Mouse (Mus musculus) neural tube, embryonic 11.5 days (tissue): ENCODE measurements around the gene Adgrf5. TPM values are rescaled to one million over a fixed set of nuclear protein-coding genes. Genes with fewer than 3 reads are reported as not detected.
"Not testable (repeated sequence)": the region's sequence is repeated elsewhere in the genome, so short reads cannot be mapped to it uniquely, and the experiment has no call there.

Experiments
- ATAC-seq: fragments of 200-750 bp; cut with Nextera tagmentation; 2 replicates; pipeline ENCODE4 v1.8.0; 2017; ENCODE audit warnings: moderate number of reproducible peaks, mild to moderate bottlenecking, moderate TSS enrichment, moderate library complexity; ENCODE audit not compliant: insufficient read depth, low FRiP score, low TSS enrichment
- DNase-seq: peaks from one replicate; pipeline ENCODE4 v3.0.0-alpha.2; 2015; ENCODE audit warnings: low spot score
- H3K27ac ChIP-seq: fragments of 300-500 bp; sonication (generic); 2 replicates; pipeline ENCODE4 v1.5.1; 2014; ENCODE audit warnings: low read depth, mild to moderate bottlenecking, low read length
- H3K27me3 ChIP-seq: fragments of 300-500 bp; sonication (generic); 2 replicates; pipeline ENCODE4 v1.6.1; 2014; ENCODE audit warnings: mild to moderate bottlenecking, low read length, mixed read lengths; ENCODE audit not compliant: control insufficient read depth, insufficient read depth
- H3K36me3 ChIP-seq: fragments of 300-500 bp; sonication (generic); 2 replicates; pipeline ENCODE4 v1.6.1; 2014; ENCODE audit warnings: mild to moderate bottlenecking, low read length, moderate library complexity, mixed read lengths; ENCODE audit not compliant: control insufficient read depth, insufficient read depth
- H3K4me1 ChIP-seq: fragments of 300-500 bp; sonication (generic); 2 replicates; pipeline ENCODE4 v1.6.1; 2014; ENCODE audit warnings: low read length, mixed read lengths; ENCODE audit not compliant: control insufficient read depth, insufficient read depth
- H3K4me2 ChIP-seq: fragments of 300-500 bp; sonication (generic); 2 replicates; pipeline ENCODE4 v1.6.1; 2014; ENCODE audit warnings: low read depth, mild to moderate bottlenecking, moderate library complexity
- H3K4me3 ChIP-seq: fragments of 300-500 bp; sonication (generic); 2 replicates; pipeline ENCODE4 v1.5.1; 2014; ENCODE audit warnings: low read depth, low read length
- H3K9ac ChIP-seq: fragments of 300-500 bp; sonication (generic); 2 replicates; pipeline ENCODE4 v1.6.1; 2014; ENCODE audit warnings: mild to moderate bottlenecking, low read length
- H3K9me3 ChIP-seq: fragments of 300-500 bp; sonication (generic); 2 replicates; pipeline ENCODE4 v1.6.1; 2016; ENCODE audit warnings: low read length; ENCODE audit not compliant: control insufficient read depth
- WGBS: fragments of 180-500 bp; shearing (Covaris S2); extraction: QIAGEN DNeasy Blood & Tissue Kit; methylation state at CpG from one replicate; pipeline ENCODE4 v1.1.7; 2014; 5-methylcytosine and 5-hydroxymethylcytosine counted together
- polyA plus RNA-seq: library from polyadenylated mRNA; unstranded; fragments of >200 nt; fragmentation: Nextera tagmentation; extraction: Ambion mirVana; gene quantifications from 2 replicates; pipeline ENCODE4 v1.2.1, GENCODE M21; 2014

Gene Adgrf5
- polyA plus RNA-seq, 1 experiment from 2014 or later: 11.5 TPM

DNA sequence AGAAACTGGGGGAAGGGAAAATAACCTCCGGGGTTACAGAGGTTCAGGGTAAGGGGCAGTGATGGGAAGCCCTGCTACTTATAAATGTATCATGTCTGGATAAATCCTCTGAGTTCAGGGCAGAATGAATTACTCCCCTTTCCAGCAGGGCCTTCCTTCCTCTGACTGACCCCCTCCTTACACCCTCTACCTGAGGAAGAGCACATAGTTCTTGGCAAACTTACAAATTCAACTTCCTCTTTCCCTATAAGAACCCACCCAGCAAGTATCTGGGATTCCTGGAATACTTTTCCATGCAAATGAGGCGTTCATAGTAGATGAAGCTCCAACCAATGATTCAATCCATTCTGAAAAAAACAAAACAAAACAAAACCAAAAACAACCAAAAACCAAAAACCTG is 22.6 kb upstream of the Adgrf5 start:
- 80% methylated on average over 2 of the region's 2 CpGs for WGBS
- no peak for ATAC-seq
- H3K9ac ChIP-seq: no peak overlapping the region

DNA sequence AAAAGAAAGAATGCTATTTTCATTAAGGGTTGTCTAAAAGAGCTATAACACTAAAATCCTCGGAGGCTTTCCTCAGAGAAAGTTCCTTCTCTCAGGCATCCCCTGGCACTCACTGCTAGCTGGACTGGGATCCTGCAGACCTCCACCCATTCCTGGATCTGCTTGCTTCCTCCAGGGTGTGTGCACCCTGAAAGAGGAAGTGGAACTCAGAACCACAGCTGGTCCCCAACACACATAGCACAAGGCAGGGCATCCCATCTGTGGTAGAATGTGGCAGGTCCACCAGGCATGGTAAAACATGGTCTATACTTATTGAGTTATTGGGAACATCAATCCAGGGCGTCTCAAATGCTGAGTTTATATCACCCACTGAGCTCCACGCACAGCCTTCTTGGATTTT is 22.0 kb upstream of the Adgrf5 start:
- H3K36me3 ChIP-seq: no peaks in the 10 kb centered on the region
- H3K27ac ChIP-seq: no peak overlapping the region
- no peak overlapping the region for H3K4me2 ChIP-seq
- no peaks in the 10 kb centered on the region for H3K9me3 ChIP-seq
- no peak for DNase-seq
- ATAC-seq: no peak
- no peak overlapping the region for H3K4me3 ChIP-seq
- H3K27me3 ChIP-seq: no peaks in the 10 kb centered on the region
- no peak overlapping the region for H3K9ac ChIP-seq
- WGBS: 88% methylated on average over 3 of the region's 3 CpGs
- no peaks in the 10 kb centered on the region for H3K4me1 ChIP-seq

More for the DNA sequence above, 22.6 kb upstream of the Adgrf5 start:
- DNase-seq: no peak
- Histone ChIP-seq H3K27ac (no peak overlapping the region), H3K4me2 (no peak overlapping the region), H3K4me1 (0 out of 2 replicates have a peak, but pooled peaks cover 2% of the 10 kb centered on the region), H3K9me3 (no peaks in the 10 kb centered on the region), H3K4me3 (no peak overlapping the region), H3K27me3 (no peaks in the 10 kb centered on the region), H3K36me3 (no peaks in the 10 kb centered on the region)

DNA sequence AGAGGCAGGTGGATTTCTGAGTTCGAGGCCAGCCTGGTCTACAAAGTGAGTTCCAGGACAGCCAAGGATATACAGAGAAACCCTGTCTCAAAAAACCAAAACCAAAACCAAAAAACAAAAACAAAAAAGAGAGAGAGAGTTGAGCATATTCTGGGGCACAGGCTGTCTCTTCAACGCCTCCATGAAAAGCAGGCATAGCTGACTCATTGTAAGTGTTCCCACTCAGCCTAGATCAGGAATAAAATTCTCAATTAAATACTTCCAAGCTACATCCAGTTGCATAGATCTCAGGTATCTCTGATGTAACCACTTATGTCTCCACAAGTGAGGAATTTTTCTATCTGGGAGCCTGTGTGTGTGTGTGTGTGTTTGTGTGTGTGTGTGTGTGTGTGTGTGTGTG is 13.8 kb upstream of the Adgrf5 start:
- not testable (repeated sequence) for H3K36me3 ChIP-seq, H3K27me3 ChIP-seq, H3K9me3 ChIP-seq, H3K9ac ChIP-seq, H3K4me2 ChIP-seq, H3K4me1 ChIP-seq, DNase-seq, ATAC-seq, H3K27ac ChIP-seq, H3K4me3 ChIP-seq
- 87% methylated on average over 2 of the region's 2 CpGs for WGBS

DNA sequence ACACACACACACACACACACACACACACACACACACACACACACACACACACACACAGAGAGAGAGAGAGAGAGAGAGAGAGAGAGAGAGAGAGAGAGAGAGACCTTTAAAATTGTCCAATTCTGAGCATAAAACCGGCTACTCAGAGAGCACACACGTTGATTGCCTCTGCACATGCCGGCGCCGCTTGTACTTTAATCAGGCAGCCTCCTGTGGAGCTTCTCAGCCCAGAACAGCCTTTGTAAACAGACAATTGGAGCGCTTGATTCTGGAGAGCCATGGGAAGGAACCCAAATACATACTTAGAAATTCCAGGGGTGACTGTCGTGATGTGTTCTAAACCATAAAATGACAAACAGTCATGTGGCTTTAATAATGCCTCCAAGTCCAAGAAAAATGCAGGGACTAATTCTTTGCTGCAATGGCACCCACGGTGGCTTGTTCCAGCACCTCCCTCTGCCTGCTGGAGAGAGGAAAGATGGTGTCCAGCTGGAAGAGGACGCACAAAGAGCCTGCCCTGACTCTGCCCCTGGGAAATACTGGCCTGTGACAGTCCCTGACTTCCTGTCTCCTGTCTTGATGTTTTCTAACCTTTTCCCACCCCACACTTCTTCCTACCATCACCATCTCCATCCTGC is 2.2 kb upstream of the Adgrf5 start:
- Histone ChIP-seq H3K27ac (no peak overlapping the region), H3K9me3 (no peaks in the 10 kb centered on the region), H3K36me3 (no peaks in the 10 kb centered on the region), H3K9ac (no peak overlapping the region), H3K4me1 (no peaks in the 10 kb centered on the region), H3K27me3 (no peaks in the 10 kb centered on the region), H3K4me2 (no peak overlapping the region), H3K4me3 (no peak overlapping the region)
- WGBS: 13% methylated on average over 9 of the region's 9 CpGs
- no peak for DNase-seq
- ATAC-seq: no peak

DNA sequence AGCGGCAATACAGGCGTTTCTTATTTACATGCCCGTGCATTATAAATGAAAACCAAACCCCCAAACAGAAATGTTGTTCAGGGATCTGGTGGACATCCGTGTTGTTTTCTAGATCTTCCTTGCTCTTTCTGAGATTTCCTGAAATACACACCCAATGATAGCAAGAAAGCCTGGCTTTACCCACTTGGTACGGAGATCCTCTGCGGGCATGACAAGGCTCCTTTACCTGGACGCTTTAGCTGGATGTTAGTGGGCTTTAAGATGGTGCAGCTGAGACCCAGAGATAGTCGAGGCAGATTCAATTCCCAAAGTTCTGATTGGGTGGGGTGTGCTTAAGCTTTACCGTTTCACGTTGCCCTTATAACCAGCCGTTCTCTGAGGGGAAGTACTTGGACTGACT is 770 bp downstream of the Adgrf5 start:
- WGBS: 78% methylated on average over 11 of the region's 11 CpGs
- Histone ChIP-seq H3K4me3 (no peak overlapping the region), H3K9ac (no peak overlapping the region), H3K4me1 (no peaks in the 10 kb centered on the region), H3K27me3 (no peaks in the 10 kb centered on the region), H3K9me3 (no peaks in the 10 kb centered on the region), H3K27ac (no peak overlapping the region), H3K4me2 (no peak overlapping the region), H3K36me3 (no peaks in the 10 kb centered on the region)
- DNase-seq (no peak), ATAC-seq (no peak)

DNA sequence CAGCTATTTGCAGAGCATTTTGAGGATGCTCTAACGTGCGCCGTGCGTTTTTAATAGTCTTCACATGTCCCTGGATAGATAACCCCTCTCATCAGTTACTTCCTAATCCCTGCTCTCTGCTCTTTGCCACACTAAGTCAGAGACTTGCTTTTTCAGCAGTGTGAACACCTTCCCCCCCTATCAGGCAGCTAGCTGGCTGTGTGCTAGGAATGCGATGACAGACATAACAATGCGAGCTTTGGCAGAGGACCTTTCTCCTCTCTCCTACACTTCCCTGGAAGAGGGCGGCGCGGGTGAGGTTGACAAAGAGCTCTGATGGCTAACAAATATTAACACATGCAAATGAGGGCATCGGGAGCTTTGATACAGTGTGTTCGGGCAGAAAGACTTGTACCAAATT is 2.1 kb downstream of the Adgrf5 start:
- Histone ChIP-seq H3K9ac (no peak overlapping the region), H3K4me1 (no peaks in the 10 kb centered on the region), H3K4me3 (no peak overlapping the region), H3K27ac (no peak overlapping the region), H3K27me3 (no peaks in the 10 kb centered on the region), H3K36me3 (no peaks in the 10 kb centered on the region), H3K9me3 (no peaks in the 10 kb centered on the region), H3K4me2 (no peak overlapping the region)
- no peak for ATAC-seq
- no peak for DNase-seq
- 69% methylated on average over 11 of the region's 11 CpGs for WGBS

DNA sequence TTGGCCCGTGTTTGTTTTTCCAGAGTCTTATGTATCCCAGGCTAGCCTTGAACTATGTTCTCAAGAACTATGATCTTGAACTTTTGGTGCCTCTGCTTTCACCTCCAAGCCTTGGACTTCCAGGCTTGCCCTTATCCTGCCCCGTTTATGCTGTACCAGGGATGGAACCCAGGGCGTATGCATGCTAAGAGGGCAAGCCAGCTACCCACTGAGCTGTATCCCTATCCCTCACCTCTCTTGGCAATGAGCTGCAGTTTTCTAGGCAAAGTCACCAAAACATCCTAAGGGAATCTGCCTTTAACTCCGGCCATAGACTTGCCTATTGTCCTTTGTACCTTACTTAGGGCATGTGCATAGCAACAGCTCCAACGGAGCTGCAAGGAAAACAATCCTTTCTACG is 2.6 kb downstream of the Adgrf5 start:
- ATAC-seq: no peak
- H3K9ac ChIP-seq: no peak overlapping the region
- WGBS: 77% methylated on average over 6 of the region's 6 CpGs

DNA sequence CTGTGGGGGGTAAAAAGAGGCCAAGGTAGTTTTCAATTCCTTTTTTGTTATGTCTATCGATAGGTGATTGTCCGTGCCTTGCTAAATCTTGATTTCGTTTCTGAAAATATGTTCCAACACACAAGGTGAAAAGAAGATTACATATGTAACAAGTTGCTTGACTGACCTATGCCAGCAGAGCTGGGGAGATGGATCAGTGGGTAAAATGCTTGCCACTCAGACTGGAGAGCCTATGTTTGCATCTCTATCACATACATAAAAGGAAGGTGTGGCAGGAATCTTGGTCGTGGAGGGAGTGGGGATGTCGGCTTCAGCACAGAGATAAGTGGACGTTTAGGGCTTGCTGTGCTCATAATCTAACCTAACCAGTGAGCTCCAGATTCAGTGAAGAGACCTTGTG is 3.7 kb downstream of the Adgrf5 start:
- H3K4me1 ChIP-seq: no peaks in the 10 kb centered on the region
- H3K36me3 ChIP-seq: no peaks in the 10 kb centered on the region
- H3K9me3 ChIP-seq: no peaks in the 10 kb centered on the region
- H3K4me3 ChIP-seq: no peak overlapping the region
- WGBS: 66% methylated on average over 6 of the region's 6 CpGs
- no peak overlapping the region for H3K4me2 ChIP-seq
- ATAC-seq (no peak), DNase-seq (no peak)
- H3K27ac ChIP-seq: no peak overlapping the region
- no peak overlapping the region for H3K9ac ChIP-seq
- H3K27me3 ChIP-seq: no peaks in the 10 kb centered on the region

More for the DNA sequence above, 2.6 kb downstream of the Adgrf5 start:
- DNase-seq: no peak
- H3K4me3 ChIP-seq: no peak overlapping the region
- no peaks in the 10 kb centered on the region for H3K27me3 ChIP-seq
- no peaks in the 10 kb centered on the region for H3K36me3 ChIP-seq
- no peak overlapping the region for H3K4me2 ChIP-seq
- no peaks in the 10 kb centered on the region for H3K9me3 ChIP-seq
- H3K4me1 ChIP-seq: no peaks in the 10 kb centered on the region
- no peak overlapping the region for H3K27ac ChIP-seq

DNA sequence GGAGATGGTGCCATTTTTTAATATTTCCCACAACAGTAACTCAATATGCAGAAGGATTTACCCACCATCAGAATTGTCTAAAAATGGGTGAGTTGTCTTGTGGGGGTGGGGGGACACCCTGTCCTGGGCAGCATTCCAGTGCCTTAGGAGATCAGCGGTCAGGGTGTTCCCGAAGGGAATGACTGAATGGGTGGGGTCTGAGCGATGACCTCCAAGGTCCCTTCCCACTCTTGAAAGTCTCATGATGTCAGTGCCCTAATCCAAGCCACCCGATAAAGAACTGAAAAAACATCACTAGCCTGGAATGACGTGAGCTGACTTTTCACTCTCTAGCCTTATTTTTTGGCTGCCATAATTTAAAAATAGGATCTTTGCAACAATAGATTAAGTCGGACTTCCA is 5.0 kb downstream of the Adgrf5 start:
- H3K9ac ChIP-seq: no peak overlapping the region
- H3K4me3 ChIP-seq: no peak overlapping the region

More for the DNA sequence above, 5.0 kb downstream of the Adgrf5 start:
- WGBS: 88% methylated on average over 6 of the region's 6 CpGs
- H3K27ac ChIP-seq: no peak overlapping the region
- H3K36me3 ChIP-seq: no peaks in the 10 kb centered on the region
- no peak overlapping the region for H3K4me2 ChIP-seq
- no peaks in the 10 kb centered on the region for H3K27me3 ChIP-seq
- no peaks in the 10 kb centered on the region for H3K4me1 ChIP-seq
- H3K9me3 ChIP-seq: no peaks in the 10 kb centered on the region
- no peak for DNase-seq
- no peak for ATAC-seq
